Mouse (Mus musculus) lung, postnatal 0 days (tissue): Measurements from ENCODE around the gene Cpne8.

ENCODE experiments used
- CTCF ChIP-seq: IDR thresholded peaks from 2 replicates; pipeline ENCODE4 v1.5.1; 2016; ENCODE audit warnings: antibody characterized with exemption, mild to moderate bottlenecking
- EP300 ChIP-seq: IDR thresholded peaks from 2 replicates; pipeline ENCODE4 v1.6.1; 2016; ENCODE audit warnings: antibody characterized with exemption, mild to moderate bottlenecking, control low read depth

DNA sequence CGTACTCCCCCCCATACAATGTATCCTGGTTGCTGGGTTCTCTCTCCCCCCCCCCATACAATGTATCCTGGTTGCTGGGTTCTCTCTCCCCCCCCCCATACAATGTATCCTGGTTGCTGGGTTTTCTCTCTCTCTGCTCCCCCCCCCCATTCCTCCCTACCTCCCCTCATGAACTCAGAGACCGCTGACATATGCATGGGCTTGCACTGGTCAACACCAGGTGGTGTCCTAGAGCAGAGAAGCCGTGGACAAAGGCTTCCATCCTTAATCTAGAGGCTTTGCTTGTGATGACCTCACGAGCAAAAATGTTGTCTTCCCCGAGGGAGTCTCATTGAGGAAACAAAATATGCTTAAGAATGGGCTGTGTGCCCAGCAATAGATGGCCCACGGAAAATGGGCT is 187.7 kb downstream of the Cpne8 start:
- no peak for TF ChIP-seq EP300
- TF ChIP-seq CTCF = peak; percentile 31
